Mouse (Mus musculus) brain, embryonic 14.5 days (tissue): ENCODE results near the gene Car5a. TPM values are rescaled to one million over a fixed set of nuclear protein-coding genes. Genes with fewer than 3 reads are reported as not detected.
A peak's percentile ranks its signal among the peaks of the same experiment; 100 is the strongest.

Experiments
- DNase-seq: peaks from one replicate; pipeline ENCODE4 v3.0.0-alpha.2; 2011; ENCODE audit warnings: low read depth
- CTCF ChIP-seq: fragments of 200-500 bp; IDR thresholded peaks from 2 replicates; pipeline ENCODE4 v1.5.1; 2012; ENCODE audit warnings: inconsistent platforms, mild to moderate bottlenecking, moderate library complexity, borderline replicate concordance; ENCODE audit not compliant: insufficient read depth, insufficient read length; ENCODE audit errors: extremely low read depth
- POLR2A ChIP-seq: fragments of 200-500 bp; IDR thresholded peaks from 2 replicates; pipeline ENCODE4 v1.6.1; 2012; ENCODE audit warnings: mild to moderate bottlenecking, inconsistent platforms, borderline replicate concordance; ENCODE audit not compliant: poor library complexity, insufficient read depth, insufficient read length, severe bottlenecking; ENCODE audit errors: extremely low read depth
- polyA plus RNA-seq: library from polyadenylated mRNA; depleted of rRNA; stranded (reverse); fragments of >200 nt; gene quantifications from 2 replicates; pipeline ENCODE4 v1.2.3, GENCODE M21; 2012

Gene Car5a
- polyA plus RNA-seq, 1 experiment = 0.44 TPM

DNA sequence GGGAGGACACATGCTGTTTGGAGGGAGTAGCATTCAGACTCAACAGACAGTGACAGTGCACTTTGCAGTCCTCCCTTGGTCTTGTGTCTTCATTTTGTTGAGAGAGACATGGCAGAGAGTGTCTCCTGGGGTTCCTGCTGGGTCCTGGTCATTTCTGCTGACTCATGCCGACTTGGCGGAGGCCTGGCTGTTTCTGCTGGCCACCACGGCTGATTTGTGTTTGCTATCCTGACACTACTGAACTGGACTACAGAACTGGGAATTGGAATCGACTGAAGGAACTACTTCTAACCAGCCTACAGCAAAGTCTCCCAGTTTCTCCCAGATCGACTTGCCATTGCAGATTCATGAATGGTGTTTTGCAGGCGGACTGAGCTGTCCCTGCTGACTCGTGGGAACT, 6.0 kb downstream of the Car5a start:
- DNase-seq = no peak
- TF ChIP-seq CTCF (no peak), POLR2A (no peak)

GRCm38 (mm10) chr8:121936391-121936790, 8.3 kb downstream of the Car5a start:
- no peak for TF ChIP-seq POLR2A
- no peak for TF ChIP-seq CTCF
- peak; percentile 32 for DNase-seq

DNA sequence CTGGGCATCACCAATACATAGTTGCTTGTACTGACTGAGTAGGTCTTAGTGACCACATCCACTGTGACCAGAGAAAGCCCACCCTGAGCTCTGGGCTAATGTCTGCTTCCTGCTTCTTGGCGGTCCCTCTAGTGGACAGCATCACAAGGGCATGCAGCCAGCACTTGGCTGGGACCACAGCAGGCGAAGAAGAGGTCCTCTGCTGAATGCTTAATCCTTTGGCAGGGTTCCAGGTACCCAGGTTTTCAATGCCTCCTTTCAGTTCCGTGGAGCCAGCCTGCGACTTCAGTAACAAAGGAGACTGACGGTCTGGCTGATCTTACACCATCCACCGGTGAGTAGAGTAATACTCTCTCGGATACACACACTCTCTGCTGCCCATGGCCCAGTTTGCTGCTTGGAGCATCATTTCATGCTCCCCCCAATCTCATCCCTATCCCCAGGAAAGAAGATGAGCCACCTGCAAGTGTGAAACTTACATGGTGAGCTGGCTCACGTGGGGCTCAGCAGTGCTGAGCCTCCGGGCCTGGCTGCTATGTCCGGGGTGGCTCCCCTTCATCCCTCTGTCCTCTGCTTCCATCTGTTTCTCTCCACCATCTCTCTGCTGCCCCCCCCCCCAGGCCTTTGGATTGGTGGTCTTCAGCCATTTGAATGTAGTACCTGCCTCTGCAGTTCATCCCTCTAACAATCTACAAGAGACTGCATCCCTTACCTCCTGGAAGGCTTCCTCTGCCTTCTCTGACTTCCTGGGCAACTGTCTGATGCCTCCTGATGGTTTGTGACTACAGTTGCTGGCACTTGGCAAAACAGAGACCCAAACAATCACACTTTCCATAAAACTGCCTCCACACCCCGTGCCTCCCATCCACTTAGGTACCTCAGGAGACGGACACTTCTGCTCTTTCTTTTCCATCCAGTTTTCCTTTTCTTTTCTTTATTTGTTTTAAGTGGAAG, 9.1 kb downstream of the Car5a start:
- DNase-seq = peak; percentile 96
- TF ChIP-seq CTCF = peak; percentile 77
- no peak for TF ChIP-seq POLR2A

DNA sequence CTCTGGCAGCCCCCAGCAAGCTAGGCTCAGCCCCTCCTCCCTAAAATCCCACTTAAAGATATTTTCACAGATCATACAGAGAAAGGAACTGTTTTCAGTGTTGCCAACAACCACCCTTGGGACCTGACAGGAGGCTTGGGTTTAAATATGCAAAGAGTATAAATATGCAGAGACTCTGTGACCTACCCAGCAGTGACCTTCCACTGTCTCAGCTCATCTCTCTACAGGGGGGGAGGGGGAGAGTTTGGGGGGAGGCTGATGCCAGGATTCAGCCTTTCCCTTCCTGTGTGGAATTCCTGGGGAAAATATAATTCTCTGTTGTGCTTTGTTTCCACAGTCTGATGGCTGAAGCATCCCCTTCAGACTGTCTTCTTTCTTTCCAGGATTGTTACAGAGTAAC, 9.8 kb downstream of the Car5a start:
- no peak for TF ChIP-seq CTCF
- DNase-seq = no peak

DNA sequence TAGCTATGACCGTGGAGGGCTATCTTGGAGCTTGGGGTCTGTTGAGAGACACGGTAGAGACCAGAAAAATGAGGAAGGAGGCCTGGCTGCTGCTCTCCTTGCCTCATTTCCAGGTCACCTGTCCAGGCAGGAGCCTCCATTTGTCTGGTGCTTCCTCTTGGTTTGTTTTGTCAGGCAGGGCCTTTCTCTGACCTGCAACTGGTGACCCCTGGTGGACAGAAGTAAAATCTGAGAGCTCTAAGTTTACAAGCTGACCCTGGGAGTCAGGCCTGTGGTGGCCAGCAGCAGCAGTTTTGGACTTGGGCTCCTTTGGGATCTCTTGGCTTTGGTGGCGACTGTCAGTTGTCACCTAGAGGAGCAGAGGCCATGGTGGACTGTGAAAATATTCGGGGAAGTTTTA, 10.2 kb downstream of the Car5a start:
- peak; percentile 61 for DNase-seq
- TF ChIP-seq POLR2A (no peak), CTCF (peak; percentile 58; the same call in 1 of the 2 replicates)

DNA sequence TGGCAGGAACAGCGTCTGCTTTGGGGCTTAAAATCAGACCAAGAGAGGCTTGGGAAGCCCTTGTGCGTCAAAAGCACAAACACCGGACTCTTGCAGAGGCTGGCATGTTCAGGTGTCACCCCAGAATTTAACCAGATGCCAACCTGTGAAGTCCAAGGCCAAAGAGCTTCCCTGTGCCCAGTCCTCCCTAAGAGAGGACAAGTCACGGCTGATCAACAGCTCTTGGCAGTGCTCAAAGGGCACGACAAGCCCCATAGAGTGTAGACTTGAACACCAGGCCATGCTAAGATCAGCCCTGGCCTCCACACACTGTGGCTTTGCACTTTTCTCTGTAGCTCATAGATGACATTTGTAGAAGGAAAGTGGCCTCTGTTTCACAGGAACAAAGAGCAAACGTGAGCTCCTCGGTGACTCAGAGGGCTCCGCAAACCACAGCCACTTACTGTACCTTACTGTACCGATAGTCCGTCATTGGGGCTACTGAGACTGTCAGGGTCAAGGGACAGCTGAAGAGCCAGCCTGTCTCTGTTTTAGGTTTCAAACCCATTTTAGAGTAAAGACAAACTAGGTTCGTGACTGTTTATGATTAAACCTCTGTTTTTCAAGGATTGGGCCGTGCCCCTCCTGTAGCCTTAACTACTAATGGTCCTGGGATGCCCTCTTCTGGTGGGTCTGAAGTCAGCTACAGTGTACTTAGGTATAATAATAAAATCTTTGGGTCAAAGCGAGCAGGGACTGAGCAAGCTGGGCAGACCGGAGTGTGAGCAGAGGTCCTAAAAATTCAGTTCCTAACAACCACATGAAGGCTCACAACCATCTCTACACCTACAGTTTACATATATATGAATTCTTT, 11.8 kb downstream of the Car5a start:
- no peak for TF ChIP-seq POLR2A
- TF ChIP-seq CTCF = no peak
- DNase-seq = peak; percentile 20

DNA sequence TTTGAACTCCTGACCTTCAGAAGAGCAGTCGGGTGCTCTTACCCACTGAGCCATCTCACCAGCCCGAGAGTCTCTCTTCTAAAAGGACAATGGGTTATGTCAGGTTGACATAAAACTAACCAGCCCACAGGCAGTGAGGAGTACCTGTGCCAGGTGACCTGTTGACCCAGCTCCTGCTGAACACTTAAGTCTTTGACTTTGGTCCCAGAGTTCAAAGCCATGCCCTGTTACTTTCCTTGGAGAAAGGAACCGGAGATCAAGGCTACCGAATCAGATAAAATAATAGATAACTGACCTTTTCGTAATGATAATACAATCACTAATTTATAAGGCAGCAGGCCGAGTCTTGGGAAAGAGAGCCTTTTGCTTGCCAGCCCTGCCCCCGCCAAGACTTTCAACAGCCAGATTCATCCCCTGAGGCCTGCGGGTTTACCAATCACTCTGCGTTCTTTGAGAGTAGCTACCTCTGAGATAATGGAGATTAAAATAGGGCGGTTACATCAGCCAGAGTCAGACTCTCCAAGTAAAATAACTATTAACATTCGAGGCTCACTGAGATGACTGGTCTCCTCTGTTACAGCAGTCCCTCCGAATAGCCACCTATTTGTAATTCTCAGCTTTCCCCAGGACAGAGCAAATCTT, 12.6 kb downstream of the Car5a start:
- peak; percentile 19 for DNase-seq
- no peak for TF ChIP-seq POLR2A
- no peak for TF ChIP-seq CTCF

GRCm38 (mm10) chr8:121931571-121931970, 13.1 kb downstream of the Car5a start:
- TF ChIP-seq POLR2A (no peak), CTCF (no peak)
- no peak for DNase-seq

GRCm38 (mm10) chr8:121930047-121930446, 14.7 kb downstream of the Car5a start:
- TF ChIP-seq CTCF = no peak
- no peak for TF ChIP-seq POLR2A
- DNase-seq = no peak

GRCm38 (mm10) chr8:121927316-121927715, 17.4 kb downstream of the Car5a start:
- DNase-seq = peak; percentile 71
- TF ChIP-seq POLR2A (no peak), CTCF (peak; percentile 64; the same call in 1 of the 2 replicates)

DNA sequence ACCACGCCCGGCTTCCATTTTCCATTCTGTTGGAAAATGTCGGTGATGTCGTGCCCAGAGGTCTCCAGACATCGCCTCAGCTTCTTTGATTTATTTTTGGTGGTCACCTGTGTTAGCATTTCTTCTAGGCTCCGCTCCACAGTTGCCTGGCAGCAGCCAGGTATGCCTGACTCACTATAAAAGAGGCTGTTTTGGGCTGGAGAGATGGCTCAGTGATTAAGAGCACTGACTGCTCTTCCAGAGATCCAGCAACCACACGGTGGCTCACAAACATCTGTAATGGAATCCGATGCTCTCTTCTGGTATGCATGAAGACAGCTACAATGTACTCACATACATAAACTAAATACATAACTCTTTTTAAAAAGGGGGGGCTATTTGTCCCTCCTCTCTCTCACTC, 18.4 kb downstream of the Car5a start:
- DNase-seq = no peak
- no peak for TF ChIP-seq CTCF

GRCm38 (mm10) chr8:121925624-121926023, 19.1 kb downstream of the Car5a start:
- TF ChIP-seq CTCF = peak; percentile 93
- TF ChIP-seq POLR2A = no peak

More at GRCm38 (mm10) chr8:121925624-121926023, 19.1 kb downstream of the Car5a start:
- DNase-seq = peak; percentile 91
